Mouse (Mus musculus): ENCODE results near the gene Cep41.

DNA sequence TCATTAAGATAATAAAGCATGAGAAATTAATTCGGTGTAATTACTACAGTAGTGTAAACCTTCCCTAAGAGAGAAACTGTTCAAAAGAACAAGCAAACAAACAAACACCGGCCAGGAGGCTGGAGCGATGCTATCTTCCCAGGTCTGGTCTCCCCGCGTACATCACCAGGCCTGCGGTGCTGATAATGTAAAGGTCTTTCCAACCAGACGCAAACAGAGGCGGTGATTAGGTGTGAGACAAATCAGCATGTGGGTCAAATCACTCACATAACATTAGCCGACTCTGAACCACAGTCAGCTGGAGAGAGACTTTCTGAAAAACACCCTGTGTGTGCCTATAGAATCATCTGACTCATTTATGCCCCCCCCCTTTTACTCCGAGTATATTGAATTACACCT is 17.8 kb upstream of the Cep41 start:
- no peak for TF ChIP-seq POLR2A (IDR thresholded peaks at IDR 0.05; ENCODE audit: insufficient read length, low read depth)
- no peak for TF ChIP-seq REST (IDR thresholded peaks at IDR 0.05; ENCODE audit: insufficient read depth, insufficient read length)
- no peak for TF ChIP-seq CEBPB (IDR thresholded peaks at IDR 0.05; ENCODE audit: insufficient read depth, poor library complexity, severe bottlenecking)
- no peak for TF ChIP-seq TCF3 (IDR thresholded peaks at IDR 0.05; ENCODE audit: insufficient read length, low read depth)

All from myocyte (in vitro differentiated cells).